Mouse (Mus musculus): Measurements from ENCODE around the gene Foxb2. TPM values are rescaled to one million over a fixed set of nuclear protein-coding genes. Genes with fewer than 3 reads are reported as not detected.
"Not testable (repeated sequence)": the region's sequence is repeated elsewhere in the genome, so short reads cannot be mapped to it uniquely, and the experiment has no call there.

Gene Foxb2
- polyA plus RNA-seq, 1 experiment: 0.39 TPM

- Histone ChIP-seq H3K4me1 (ENCODE audit: control insufficient read depth, insufficient read depth, low read length) (no peaks in the 10 kb centered on the region), H3K27me3 (ENCODE audit: control insufficient read depth, insufficient read depth, low read length) (no peaks in the 10 kb centered on the region; the same call in 1 of the 2 replicates), H3K27ac (ENCODE audit: insufficient read depth, low read length) (no peak overlapping the region), H3K4me3 (replicated peaks; ENCODE audit: insufficient read depth, low read depth, low read length) (no peak overlapping the region)
- WGBS: 66% methylated on average over 4 of the region's 4 CpGs
- TF ChIP-seq POLR2A (IDR thresholded peaks at IDR 0.05; ENCODE audit: borderline replicate concordance, insufficient read depth, low read length) (no peak), CTCF (IDR thresholded peaks at IDR 0.05; ENCODE audit: borderline replicate concordance, insufficient read depth, low read depth, low read length) (no peak)
- no peak for DNase-seq
These were observed 15.0 kb downstream of the Foxb2 start for GRCm38 (mm10) chr19:16858646-16859045.

- Histone ChIP-seq H3K4me1 (ENCODE audit: control insufficient read depth, insufficient read depth, low read length) (no peaks in the 10 kb centered on the region), H3K4me3 (replicated peaks; ENCODE audit: insufficient read depth, low read depth, low read length) (no peak overlapping the region), H3K27ac (ENCODE audit: insufficient read depth, low read length) (no peak overlapping the region), H3K27me3 (ENCODE audit: control insufficient read depth, insufficient read depth, low read length) (no peaks in the 10 kb centered on the region; the same call in 1 of the 2 replicates)
- WGBS: 78% methylated on average over 5 of the region's 5 CpGs
- TF ChIP-seq POLR2A (IDR thresholded peaks at IDR 0.05; ENCODE audit: borderline replicate concordance, insufficient read depth, low read length) (no peak), CTCF (IDR thresholded peaks at IDR 0.05; ENCODE audit: borderline replicate concordance, insufficient read depth, low read depth, low read length) (no peak)
- no peak for DNase-seq
These were observed 16.9 kb downstream of the Foxb2 start for GRCm38 (mm10) chr19:16856752-16857151.

- H3K27ac ChIP-seq (ENCODE audit: insufficient read depth, low read length); DNase-seq: not testable (repeated sequence)
- 89% methylated on average over 2 of the region's 2 CpGs for WGBS
These were observed 29.5 kb downstream of the Foxb2 start for GRCm38 (mm10) chr19:16844091-16844490.

GRCm38 (mm10) chr19:16841516-16842249, 31.9 kb downstream of the Foxb2 start:
- TF ChIP-seq POLR2A (IDR thresholded peaks at IDR 0.05; ENCODE audit: borderline replicate concordance, insufficient read depth, low read length) (no peak), CTCF (IDR thresholded peaks at IDR 0.05; ENCODE audit: borderline replicate concordance, insufficient read depth, low read depth, low read length) (no peak)
- Histone ChIP-seq H3K27ac (ENCODE audit: insufficient read depth, low read length) (no peak overlapping the region), H3K4me1 (ENCODE audit: control insufficient read depth, insufficient read depth, low read length) (no peaks in the 10 kb centered on the region), H3K27me3 (ENCODE audit: control insufficient read depth, insufficient read depth, low read length) (no peaks in the 10 kb centered on the region), H3K4me3 (replicated peaks; ENCODE audit: insufficient read depth, low read depth, low read length) (no peak overlapping the region)
- 41% methylated on average over 9 of the region's 9 CpGs for WGBS
- no peak for DNase-seq

More at GRCm38 (mm10) chr19:16844091-16844490, 29.5 kb downstream of the Foxb2 start:
- not testable (repeated sequence) for H3K27me3 ChIP-seq (ENCODE audit: control insufficient read depth, insufficient read depth, low read length); H3K4me1 ChIP-seq (ENCODE audit: control insufficient read depth, insufficient read depth, low read length); H3K4me3 ChIP-seq (replicated peaks; ENCODE audit: insufficient read depth, low read depth, low read length)

- Histone ChIP-seq H3K27me3 (ENCODE audit: control insufficient read depth, insufficient read depth, low read length) (no peaks in the 10 kb centered on the region), H3K4me1 (ENCODE audit: control insufficient read depth, insufficient read depth, low read length) (no peaks in the 10 kb centered on the region), H3K27ac (ENCODE audit: insufficient read depth, low read length) (no peak overlapping the region), H3K4me3 (replicated peaks; ENCODE audit: insufficient read depth, low read depth, low read length) (no peak overlapping the region)
- TF ChIP-seq POLR2A (IDR thresholded peaks at IDR 0.05; ENCODE audit: borderline replicate concordance, insufficient read depth, low read length) (no peak), CTCF (IDR thresholded peaks at IDR 0.05; ENCODE audit: borderline replicate concordance, insufficient read depth, low read depth, low read length) (no peak)
- no peak for DNase-seq
- 77% methylated on average over 8 of the region's 8 CpGs for WGBS
These were observed 32.6 kb downstream of the Foxb2 start for GRCm38 (mm10) chr19:16841001-16841400.

GRCm38 (mm10) chr19:16827657-16828056, 45.9 kb downstream of the Foxb2 start:
- Histone ChIP-seq H3K27me3 (ENCODE audit: control insufficient read depth, insufficient read depth, low read length) (no peaks in the 10 kb centered on the region), H3K4me1 (ENCODE audit: control insufficient read depth, insufficient read depth, low read length) (no peaks in the 10 kb centered on the region), H3K27ac (ENCODE audit: insufficient read depth, low read length) (no peak overlapping the region), H3K4me3 (replicated peaks; ENCODE audit: insufficient read depth, low read depth, low read length) (no peak overlapping the region)
- WGBS: 79% methylated on average over 5 of the region's 5 CpGs
- no peak for DNase-seq
- TF ChIP-seq POLR2A (IDR thresholded peaks at IDR 0.05; ENCODE audit: borderline replicate concordance, insufficient read depth, low read length) (no peak), CTCF (IDR thresholded peaks at IDR 0.05; ENCODE audit: borderline replicate concordance, insufficient read depth, low read depth, low read length) (no peak)

- no peak overlapping the region for H3K27ac ChIP-seq (ENCODE audit: insufficient read depth, low read length)
- TF ChIP-seq POLR2A (IDR thresholded peaks at IDR 0.05; ENCODE audit: borderline replicate concordance, insufficient read depth, low read length) (no peak), CTCF (IDR thresholded peaks at IDR 0.05; ENCODE audit: borderline replicate concordance, insufficient read depth, low read depth, low read length) (no peak)
- H3K4me3 ChIP-seq (replicated peaks; ENCODE audit: insufficient read depth, low read depth, low read length): no peak overlapping the region
- DNase-seq: no peak
- H3K27me3 ChIP-seq (ENCODE audit: control insufficient read depth, insufficient read depth, low read length): no peaks in the 10 kb centered on the region
- WGBS: 59% methylated on average over 5 of the region's 5 CpGs
- H3K4me1 ChIP-seq (ENCODE audit: control insufficient read depth, insufficient read depth, low read length): no peaks in the 10 kb centered on the region
These were observed 48.4 kb downstream of the Foxb2 start for GRCm38 (mm10) chr19:16825228-16825627.

Other genes starting within 250 kb of the Foxb2 start
- 31.4 and 31.9 TPM in 2 replicates for gene Vps13a, start 92.9 kb downstream of the Foxb2 start, polyA plus RNA-seq (2012; rRNA removed)
- 111 and 140 TPM in 2 replicates for gene Prune2, start 82.3 kb upstream of the Foxb2 start, polyA plus RNA-seq (2012; rRNA removed)

All from cerebellum, adult 2 months (tissue).